Mouse (Mus musculus): ENCODE results near the gene Med17.
A peak's percentile ranks its signal among the peaks of the same experiment; 100 is the strongest.
"Not testable (repeated sequence)": the region's sequence is repeated elsewhere in the genome, so short reads cannot be mapped to it uniquely, and the experiment has no call there.

Med17 gene

DNA sequence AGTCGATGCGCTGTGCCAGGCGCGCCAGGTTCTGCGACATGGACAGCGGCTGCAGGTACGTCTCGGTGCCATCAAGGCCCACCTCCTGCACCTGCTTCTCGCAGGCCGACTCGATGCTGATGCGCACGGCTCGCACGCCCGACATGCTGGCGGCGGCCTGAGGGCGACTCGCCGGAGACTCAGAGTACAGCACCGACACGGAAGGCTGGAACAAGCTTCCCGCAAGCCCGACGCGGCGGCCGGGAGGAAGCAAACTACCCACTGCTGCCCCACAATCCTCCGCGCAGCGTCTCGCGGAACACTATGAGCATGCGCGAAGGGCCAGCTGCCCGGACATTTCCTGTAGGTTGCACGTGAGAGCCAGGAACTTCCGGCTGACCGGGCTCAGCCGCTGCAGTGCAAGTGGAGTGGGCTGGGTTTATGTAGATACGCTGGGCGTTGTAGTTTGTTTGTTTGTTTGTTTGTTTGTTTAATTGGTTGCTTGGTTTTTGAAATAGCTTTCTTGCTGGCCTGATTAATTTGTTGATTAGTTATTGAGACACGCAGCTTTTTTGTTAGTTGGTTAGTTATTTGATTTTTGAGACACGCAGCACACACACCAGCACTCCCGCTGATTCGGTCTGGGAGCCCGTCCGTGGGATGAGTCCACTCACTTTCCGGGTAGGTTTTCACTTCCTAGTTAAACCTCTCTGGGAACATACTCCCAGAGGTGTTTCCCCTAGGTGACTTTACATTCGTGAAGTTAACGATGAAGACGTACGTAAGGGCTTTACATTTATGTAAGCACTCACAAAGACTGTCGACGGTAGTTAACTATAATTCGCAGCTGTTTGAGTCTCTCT, at the start of gene Med17:
Gene Med17 (minus strand): TSS at position 283 of the 842 bp plus-strand sequence.
- DNase-seq (ENCODE audit: low spot score): peak; percentile 91

DNA sequence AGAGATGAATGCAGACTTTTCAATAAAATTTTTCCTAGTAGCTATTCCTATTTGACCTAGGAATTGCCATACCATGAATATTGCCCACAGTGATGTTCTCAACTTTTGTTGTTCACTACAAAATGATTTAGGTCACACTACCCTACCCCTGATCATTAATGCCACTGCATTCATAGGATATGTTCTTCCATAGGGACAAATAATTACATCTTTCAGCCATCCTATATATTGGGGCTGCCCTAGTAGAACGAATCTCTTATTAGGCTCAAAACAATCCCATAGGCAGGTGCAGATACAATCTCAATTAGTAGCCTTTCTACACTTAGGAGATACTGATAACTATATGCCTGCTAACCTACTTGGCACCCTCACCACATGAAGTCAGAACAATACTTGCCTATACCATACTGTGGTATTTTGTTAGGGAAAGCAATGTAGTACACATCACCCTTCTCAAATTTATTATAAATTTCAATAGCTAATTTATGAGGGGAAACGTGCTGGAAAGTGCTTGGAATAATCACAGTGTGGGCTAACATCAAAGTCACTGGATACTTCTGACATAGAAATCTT, 38.5 kb upstream of the Med17 start:
- DNase-seq (ENCODE audit: low spot score): no peak

DNA sequence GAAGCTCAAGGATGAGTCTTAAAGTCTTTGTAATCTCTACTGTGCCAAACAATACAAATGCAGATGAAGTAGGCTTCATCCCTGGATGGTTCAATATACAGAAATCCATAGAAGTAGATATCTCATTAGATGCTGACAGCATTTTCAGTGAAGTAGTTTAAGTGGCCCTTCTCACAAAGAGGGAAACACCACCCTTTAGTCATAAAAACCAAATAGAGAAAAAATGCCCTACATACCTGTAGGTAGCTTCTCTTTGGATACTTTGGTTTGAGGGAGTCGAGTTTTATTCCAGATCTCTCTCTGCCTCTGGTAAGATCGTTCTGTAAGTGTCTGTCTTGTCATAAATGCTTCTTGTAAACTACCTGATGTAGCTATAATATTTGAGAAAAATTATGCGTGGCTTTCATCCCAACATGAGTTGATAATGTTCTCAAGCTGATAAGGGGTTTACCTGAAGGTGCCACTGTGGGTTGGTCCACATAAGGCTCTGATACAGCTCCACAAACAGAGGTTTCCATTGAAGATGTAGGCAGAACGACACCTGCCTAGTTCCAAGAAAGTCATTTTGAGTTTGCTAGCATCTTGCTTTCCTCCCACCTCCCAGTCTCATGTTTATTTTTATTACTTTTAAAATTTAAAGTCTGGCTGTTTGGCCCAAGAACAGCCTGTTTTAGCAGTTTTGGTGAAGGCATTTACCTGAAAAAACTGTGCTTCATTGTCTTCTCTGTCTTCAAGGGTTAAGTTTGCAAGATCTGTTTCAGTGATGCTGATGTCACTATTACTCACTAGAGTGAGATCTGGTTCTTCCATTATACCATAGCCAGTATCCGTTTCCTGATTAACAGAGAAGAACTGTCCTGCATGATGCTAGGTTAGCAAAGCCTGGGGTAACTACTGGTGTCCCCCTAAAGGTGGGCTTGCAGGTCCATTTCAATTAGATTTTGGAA, 37.8 kb upstream of the Med17 start:
- DNase-seq (ENCODE audit: low spot score): no peak

DNA sequence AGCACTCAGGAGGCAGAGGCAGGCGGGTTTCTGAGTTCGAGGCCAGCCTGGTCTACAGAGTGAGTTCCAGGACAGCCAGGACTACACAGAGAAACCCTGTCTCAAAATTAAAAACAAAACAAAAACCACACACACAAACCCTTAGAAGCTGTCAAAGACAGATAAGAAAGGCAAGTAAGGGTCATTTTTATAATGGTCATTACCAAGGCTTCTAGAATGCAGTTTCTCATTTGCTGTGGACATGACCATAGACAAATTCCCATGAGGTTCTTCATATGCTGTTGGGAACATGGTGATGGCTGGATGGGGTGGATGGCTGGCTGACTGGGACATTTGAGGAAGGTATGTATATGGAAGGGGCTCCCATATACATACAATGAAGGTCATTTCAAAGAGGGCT, 36.6 kb upstream of the Med17 start:
- DNase-seq (ENCODE audit: low spot score): not testable (repeated sequence)

DNA sequence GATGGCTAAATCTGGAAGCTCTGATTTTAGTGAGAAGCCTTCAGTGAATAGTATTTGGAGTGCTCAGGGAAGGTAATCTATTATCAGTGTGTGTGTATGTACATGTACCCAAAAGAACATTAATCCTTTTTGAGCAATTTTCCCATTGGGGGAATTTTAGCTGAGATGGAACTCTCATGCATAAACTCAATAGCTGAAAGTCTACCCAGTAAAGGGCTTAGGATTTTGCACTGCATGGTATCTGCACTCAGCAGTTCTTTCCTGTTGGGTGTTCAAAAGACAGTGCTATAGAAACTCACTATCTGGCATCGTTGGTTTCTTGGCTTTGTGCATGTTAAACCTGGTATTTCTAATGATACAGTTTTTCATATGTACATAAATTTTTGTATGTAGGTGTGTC, 34.9 kb upstream of the Med17 start:
- DNase-seq (ENCODE audit: low spot score): no peak

DNA sequence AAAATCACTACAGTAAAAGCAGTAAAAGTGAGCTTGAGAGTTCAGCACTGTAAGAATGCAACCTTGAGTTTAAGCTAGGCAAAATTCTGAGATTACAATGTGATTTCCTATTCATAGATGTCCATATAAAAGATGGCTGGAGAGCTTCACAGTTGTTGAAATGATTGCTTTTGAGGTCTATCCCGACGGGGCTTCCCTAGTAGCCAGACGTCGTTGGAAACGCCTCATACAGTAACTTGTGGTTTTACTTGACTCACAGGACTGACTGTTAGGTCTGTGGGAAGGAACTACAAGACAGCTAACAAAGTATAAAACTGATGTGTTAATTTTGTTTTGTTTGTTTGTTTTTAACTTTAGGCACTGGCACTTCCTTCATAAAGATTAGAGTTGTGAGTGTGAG, 33.9 kb upstream of the Med17 start:
- DNase-seq (ENCODE audit: low spot score): no peak

DNA sequence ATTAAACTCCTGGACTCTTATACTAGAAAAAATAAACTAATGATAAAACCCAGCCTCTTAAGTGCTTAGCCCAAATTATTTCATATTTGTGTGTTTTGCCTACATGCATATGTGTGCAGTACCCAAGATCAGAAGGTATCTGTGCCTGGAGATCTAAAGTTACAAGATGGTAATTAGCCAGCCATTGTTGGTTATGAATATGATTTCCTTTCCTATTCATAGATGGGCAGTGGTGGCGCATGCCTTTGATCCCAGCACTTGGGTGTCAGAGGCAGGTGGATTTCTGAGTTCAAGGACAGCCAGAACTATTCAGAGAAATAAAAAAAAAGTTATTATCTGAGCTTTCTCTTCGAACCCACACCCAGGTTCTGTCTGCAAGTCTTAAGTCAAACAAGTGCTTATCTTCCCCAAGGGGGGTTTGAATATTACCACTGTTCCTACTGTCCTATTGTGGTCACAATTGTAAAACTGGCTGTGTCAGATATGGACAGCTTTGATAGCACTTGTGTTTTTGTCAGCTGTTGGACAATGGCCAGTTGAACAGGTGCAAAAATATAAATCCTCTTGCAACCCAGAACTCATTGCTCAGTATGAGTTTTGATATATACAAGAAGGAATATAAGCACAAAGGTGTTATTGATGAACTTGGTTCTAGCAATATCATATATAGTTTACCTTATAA, 32.5 kb upstream of the Med17 start:
- DNase-seq (ENCODE audit: low spot score): no peak

DNA sequence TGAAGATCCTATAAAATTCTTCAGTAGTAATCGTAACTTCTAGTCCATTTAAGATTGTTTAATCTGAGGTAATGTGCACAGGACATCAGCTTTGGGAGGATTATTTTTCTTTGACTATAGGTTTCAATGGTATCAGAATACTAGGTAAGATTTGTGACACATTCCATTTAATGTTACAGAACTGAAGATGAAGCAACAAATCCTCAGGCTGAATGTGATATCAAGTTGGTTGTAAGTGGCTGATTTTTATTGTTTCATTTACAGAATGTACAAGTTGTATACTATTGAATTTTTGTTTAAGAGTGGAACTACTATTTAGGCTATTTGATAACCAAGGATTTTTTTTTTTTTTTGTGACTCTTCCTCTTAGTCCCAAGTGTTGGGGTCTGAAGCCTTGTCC, 30.4 kb upstream of the Med17 start:
- DNase-seq (ENCODE audit: low spot score): no peak

DNA sequence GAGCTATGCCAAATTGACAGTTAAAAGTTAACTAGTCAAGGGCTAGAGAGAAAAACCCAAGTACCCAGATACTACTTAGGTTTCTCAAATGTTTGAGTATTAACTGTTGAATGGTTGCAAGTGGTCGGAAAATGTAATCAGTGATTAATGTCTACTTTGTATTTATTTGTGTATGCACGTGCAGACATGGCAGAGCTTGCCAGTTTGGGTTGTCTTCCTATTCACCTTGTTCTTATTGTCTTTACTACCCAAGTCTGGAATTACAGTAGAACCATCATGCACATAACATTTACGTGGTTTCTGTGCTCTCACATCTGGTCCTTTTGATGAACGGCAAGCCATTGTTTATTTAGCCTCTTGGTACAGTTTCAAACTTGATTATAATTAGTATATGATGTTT, 29.7 kb upstream of the Med17 start:
- DNase-seq (ENCODE audit: low spot score): no peak

DNA sequence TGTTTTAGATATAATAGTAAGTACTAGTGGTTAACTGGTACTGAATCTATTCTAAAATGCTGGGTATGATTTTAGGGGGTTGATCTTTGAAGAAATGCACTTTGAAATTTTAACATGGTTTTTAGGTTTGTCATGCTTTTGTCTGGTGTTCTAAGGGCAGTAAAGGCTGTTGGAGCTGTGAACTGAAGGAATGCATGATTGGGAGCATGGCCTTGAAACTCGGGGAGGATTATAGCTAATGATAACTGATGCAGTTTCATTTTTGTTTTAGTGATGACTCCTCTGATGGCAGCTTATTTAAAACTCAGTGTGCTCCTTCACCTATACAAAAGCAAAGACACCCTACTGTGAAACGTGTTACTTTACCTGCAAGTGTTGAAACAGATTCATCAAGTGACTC, 28.5 kb upstream of the Med17 start:
- DNase-seq (ENCODE audit: low spot score): no peak

DNA sequence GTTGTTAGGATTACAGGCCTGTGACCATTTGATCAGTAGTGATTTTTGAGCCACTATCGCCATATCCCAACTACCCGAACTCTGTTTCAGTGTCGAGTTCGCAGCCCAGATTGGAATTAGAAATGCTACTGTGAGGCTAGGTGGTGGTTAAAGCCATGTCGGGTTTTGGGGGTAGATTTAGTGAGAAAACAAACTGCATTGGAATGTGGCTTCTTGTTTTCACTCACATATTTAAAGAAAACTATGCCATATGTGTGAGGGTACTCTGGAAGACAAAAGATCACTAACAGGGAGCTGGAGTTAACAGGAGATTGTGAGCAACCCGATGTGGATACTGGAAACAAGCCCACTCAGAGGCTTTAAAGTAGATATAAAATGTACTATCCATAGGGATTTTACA, 27.5 kb upstream of the Med17 start:
- DNase-seq (ENCODE audit: low spot score): no peak

DNA sequence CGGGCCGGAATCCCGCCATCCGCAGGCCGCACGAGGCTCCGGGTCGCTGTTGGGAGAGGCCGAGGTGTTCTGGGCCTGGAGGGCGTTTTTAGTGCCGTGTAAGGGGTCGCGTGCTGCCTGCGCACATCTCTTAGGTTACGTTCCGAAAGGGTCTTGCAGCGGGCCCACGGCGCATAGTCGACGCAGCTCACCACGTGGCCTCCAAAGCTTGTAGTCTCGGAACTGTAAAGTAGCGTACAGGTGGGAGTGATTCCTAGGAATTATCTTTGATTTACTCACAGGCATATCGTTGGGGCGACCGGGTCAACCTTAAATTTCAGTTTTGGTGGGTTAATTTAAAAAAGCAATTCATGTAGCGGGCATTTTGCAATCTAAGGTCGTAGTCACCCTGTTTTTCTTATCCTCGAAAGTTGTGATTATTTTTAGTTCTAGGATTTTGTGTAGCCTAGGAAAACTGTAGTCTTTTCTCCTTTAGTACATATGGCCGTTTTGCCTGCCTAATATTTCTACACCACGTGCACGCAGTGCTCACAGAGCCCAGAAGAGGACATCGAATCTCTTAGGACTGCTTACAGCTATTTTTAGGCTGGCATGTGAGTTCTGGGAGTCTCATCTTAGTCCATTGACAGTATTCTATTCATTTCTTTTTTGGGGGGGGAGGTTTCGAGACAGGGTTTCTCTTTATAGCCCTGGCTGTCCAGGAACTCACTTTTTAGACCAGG, 26.8 kb upstream of the Med17 start, which contains the start of gene 4931406C07Rik:
Gene 4931406C07Rik (minus strand): TSS at position 51 of the 722 bp plus-strand sequence.
- no peak for DNase-seq (ENCODE audit: low spot score)

DNA sequence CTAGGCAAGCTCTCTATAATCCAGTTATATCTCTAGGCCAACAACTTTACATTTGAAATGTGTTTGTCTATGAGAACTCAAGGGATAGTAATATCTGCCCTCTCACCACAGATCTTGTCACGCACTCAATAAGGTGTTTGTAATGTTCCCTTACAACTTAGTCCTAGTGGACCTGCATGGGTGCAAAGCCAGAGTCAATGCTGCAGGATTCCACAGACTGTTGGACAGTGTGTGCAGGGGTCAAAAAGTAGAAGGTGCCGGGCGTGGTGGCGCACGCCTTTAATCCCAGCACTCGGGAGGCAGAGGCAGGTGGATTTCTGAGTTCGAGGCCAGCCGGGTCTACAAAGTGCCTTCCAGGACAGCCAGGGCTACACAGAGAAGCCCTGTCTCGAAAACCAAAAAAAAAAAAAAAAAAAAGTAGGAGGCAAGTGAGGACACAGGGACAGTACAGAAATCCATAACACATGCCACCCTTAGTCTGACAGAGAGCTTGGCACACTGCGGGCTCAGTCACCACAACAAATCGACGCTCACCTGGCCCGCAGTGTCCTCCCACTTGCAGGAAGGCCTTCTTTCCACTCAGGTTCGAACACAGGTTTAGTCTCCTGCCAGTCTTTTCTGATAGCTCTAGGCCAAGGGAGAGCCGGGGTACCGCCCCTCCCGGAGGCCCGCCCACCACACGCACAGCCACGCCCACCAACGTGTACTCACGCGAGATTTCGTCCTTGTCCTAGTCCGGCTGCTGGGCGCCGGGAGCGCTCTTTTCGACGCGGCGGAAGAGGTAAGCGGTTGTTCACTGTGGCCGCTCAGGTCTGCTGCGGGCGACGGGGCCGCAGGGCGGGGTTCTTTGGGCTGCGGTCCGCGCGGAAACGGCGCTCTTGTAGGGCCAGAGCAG, 26.0 kb upstream of the Med17 start, which contains the start of gene Taf1d:
Gene Taf1d (plus strand): TSS at position 712 of the 895 bp plus-strand sequence.
- DNase-seq (ENCODE audit: low spot score): peak; percentile 100

DNA sequence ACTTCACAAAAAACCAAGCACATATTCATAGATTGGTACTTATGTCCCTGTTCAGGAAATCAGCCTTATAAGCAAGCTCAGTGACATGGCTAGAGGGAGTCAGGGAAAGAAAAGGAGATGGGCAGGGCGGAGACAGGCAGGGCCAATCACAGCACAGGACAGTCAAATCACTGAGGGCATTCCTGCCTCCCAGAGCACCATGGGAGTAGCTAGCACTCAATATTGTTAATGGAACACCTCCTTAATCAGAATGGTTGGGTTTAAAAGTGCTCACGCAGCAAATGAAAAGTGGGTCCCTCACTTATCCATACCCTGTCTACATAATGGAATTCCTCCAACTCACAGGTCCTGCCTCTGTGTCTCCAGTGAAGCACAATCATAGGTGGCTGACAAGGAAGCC, 23.1 kb upstream of the Med17 start:
- no peak for DNase-seq (ENCODE audit: low spot score)

DNA sequence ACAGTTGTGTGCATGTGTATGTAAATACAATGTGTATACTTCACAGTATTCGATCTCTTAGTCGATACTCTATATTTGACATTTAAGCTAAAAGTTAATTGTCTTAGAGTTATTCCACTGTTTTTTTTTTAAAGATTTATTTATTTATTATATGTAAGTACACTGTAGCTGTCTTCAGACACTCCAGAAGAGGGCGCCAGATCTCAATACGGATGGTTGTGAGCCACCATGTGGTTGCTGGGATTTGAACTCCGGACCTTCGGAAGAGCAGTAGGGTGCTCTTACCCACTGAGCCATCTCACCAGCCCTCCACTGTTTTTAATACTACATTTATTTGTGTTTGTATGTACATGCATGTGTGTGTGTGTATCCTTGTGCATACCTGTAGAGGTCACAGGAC, 22.3 kb upstream of the Med17 start:
- not testable (repeated sequence) for DNase-seq (ENCODE audit: low spot score)

DNA sequence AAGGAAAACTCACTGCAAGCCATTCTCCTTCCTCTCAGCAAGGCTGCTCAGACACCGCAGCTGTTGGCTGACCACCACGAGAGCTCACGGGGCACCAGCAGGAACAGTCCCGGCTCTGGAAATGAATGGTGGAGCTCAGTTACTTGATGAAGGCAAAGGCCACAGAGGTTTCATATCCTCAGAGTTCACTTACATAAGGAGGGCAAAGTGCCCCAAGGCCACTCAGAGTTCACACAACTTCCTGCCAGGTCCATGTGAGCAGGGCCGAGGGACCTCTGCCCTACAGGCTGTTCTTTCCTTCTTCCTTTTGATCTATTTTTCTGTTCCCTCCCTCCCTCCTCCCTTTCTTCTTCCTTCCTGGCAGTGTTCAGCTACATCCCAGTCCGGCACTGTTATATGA, 21.7 kb upstream of the Med17 start:
- peak; percentile 51 for DNase-seq (ENCODE audit: low spot score)

DNA sequence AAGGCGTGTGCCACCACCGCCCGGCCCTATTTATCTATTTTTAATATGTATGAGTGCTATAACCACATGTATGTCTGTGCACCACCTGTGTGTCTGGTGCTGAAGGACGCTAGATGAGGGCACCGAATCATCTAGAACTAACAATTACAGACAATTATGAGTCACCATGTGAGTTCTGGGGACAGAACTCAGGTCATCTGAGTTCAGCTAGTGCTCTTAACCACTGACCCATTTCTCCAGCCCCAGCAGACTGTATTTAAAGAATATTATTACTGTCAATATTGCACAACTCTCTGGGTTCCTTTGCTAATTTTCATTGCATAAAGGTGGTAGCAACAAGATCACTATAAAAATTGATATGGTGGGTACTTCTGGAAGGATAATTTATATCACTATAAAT, 20.3 kb upstream of the Med17 start:
- DNase-seq (ENCODE audit: low spot score): no peak

DNA sequence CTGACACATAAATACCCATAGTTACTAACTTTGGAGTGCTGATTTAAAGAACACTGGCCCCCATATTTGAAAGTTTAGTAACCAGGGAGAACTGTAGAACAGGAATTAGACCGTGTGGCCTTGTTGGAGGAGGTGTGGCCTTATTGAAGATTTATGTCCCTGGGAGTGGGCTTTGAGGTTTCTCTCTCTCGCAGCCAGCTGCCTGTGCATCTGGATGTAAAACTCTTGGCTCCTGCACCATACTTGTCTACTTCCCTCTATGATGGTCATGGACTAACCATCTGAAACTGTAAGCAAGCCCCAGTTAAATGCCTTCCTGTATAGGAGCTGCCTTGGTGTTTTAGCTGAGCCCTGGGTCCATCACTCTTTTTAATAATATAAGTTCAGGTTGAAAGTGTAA, 18.7 kb upstream of the Med17 start:
- DNase-seq (ENCODE audit: low spot score): no peak

DNA sequence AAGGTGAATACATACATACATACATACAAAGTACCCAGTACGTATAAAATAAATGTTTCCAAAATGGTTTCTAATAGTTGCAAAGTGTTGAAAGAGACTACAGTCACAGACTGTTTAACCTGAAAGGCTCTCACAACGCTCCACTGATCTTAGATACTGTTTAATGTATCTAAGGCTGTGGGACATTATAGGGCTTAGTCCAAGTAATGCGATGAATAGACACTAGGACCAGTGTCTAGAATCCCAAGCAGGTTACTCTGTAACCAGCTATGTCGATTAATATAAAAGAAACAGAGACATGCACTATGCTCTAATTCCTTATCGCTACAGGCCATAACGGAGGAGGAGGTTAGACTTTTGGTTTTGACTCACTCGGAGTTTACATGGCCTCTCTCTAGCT, 17.4 kb upstream of the Med17 start:
- DNase-seq (ENCODE audit: low spot score): no peak

DNA sequence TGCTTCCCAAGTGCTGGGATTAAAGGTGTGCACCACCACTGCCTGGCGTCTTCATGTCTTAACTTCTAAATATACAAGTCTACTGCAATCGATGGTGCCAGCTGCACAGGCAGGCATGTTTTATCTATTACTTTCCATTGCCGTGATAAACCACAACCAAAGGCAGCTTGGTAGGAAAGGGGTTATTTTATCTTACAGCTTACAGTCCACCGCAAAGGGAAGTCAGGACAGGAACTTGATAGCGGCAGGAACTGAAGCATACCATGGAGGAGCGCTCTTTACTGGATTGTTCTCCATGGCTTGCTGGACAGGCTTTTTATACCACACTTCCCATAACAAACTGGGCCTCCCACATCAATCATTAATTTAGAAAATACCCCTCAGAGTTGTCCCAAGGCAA, 9.5 kb upstream of the Med17 start:
- DNase-seq (ENCODE audit: low spot score): no peak

All from testis, postnatal 10 days (tissue).